Mouse (Mus musculus) monocyte, adult 5-6 weeks (primary cell): ENCODE data around the gene Lgals3bp. TPM values are rescaled to one million over a fixed set of nuclear protein-coding genes. Genes with fewer than 3 reads are reported as not detected.

Experiments
- ATAC-seq: fragments of 153-309, 156-312 bp; replicated peaks from 2 replicates; pipeline ENCODE4 v1.8.0; 2017; ENCODE audit warnings: mild to moderate bottlenecking; ENCODE audit not compliant: low TSS enrichment, insufficient number of reproducible peaks, severe bottlenecking, poor library complexity, low FRiP score
- total RNA-seq: library from RNA; stranded (forward); fragments of 200-1000, 200-491, 200-594 nt; gene quantifications from 3 replicates; pipeline ENCODE4 v1.2.3, GENCODE M21; 2017

Lgals3bp gene
- 16.7 to 76.6 TPM (median 44.4 TPM) in 3 replicates for total RNA-seq

GRCm38 (mm10) chr11:118401760-118402280 lies at the start of gene Lgals3bp:
Gene Lgals3bp (minus strand): TSS chr11:118402092.
- ATAC-seq: peak; percentile 69

- ATAC-seq: no peak
Observed at GRCm38 (mm10) chr11:118451211-118451610, 49.3 kb upstream of the Lgals3bp start.

GRCm38 (mm10) chr11:118448385-118448784 lies 46.5 kb upstream of the Lgals3bp start:
- no peak for ATAC-seq

DNA sequence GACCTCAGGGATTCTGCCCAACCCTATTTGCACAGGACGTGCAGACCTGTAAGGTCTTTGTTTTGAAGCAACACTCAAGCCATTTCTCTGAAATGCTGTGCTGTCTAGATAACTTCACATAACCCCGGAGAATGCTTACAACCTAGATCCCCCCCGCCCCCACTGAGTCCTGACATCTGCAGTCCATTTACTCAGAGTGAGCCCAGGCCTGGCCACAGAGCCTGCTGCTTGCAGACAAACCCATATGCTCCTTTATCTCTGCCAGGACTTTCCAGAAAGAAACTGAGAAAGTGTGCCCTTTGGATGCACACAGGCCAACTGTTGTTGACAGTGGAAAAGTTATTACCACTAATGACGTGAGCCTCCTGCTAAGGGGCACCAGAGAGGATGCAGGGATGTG lies 45.5 kb upstream of the Lgals3bp start:
- ATAC-seq: no peak

- ATAC-seq: peak; percentile 84
Observed at GRCm38 (mm10) chr11:118445843-118446242, 44.0 kb upstream of the Lgals3bp start.

DNA sequence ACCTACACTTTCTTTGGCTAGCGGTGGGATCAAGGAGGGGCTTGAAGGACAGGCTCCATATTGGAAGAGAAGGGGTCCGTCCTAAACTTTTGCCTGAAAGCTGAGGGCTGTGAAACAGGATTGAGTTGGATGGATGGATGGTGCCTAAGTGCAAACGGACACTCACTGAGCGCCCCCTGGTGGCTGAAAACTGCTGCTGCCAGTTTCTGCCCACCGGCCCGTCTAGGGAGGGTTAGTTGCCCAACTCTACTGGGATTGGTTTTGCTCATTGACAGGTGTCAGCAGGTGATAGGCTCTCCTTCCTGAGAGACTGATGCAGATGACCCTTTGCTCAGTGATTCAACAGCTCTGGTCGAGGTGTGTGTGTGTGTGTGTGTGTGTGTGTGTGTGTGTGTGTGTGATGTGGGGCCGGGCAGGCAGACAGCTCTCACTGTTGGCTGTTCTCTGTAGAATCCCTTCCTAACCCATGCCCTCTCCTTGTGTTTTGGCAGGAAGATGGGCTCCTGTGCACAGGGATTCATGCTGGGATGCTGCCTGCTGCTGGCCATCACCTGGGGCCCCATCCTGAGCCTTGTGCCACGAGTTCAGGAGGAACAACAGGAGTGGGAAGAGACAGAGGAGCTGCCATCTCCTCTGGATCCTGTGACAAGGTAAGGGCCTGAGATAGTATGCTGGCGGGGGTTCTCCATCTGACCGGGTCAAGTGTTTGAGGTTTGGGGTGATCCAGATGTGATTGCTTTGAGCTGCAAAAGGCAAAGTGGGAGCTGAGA lies 41.5 kb upstream of the Lgals3bp start:
- peak; percentile 38; the same call in 1 of the 2 replicates for ATAC-seq

GRCm38 (mm10) chr11:118442691-118443090 lies 40.8 kb upstream of the Lgals3bp start:
- no peak for ATAC-seq

- no peak for ATAC-seq
Observed at GRCm38 (mm10) chr11:118438665-118439414, 36.9 kb upstream of the Lgals3bp start.

GRCm38 (mm10) chr11:118436471-118436935 lies 34.6 kb upstream of the Lgals3bp start:
- ATAC-seq: no peak

- ATAC-seq: no peak
Observed at GRCm38 (mm10) chr11:118434093-118434492, 32.2 kb upstream of the Lgals3bp start.

GRCm38 (mm10) chr11:118433398-118433868 lies 31.5 kb upstream of the Lgals3bp start:
- no peak for ATAC-seq

GRCm38 (mm10) chr11:118431100-118431948 lies 29.4 kb upstream of the Lgals3bp start:
- no peak for ATAC-seq

DNA sequence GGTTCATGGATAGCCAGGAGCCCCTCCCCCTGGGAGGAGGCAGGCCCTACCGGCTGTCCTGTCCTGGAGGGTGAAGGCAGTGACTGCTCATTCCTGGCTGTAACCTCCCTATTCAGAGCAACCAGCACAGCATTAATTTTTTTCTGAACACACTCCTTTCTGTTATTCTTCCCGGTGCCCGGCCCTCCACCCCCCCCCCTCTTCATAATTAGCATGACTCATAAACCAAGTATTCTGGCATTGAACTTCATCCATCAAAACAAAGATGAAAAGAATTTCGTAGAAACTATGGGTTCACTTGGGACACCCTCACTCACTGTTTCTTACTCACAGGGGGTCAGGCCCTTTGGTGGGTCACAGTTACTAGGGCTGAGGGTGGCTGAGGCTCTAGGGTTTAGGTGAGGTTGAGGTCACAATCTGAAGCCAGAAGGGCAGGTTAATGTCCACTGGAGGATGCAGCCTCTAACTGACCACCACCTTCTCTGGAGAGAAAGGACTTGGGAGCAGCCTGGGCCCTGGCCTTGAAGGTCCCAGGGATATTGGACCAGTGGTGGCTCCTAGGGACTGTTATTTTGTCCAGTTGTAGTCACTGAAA lies 28.5 kb upstream of the Lgals3bp start:
- no peak for ATAC-seq

- no peak for ATAC-seq
Observed at GRCm38 (mm10) chr11:118428944-118429709, 27.2 kb upstream of the Lgals3bp start.

DNA sequence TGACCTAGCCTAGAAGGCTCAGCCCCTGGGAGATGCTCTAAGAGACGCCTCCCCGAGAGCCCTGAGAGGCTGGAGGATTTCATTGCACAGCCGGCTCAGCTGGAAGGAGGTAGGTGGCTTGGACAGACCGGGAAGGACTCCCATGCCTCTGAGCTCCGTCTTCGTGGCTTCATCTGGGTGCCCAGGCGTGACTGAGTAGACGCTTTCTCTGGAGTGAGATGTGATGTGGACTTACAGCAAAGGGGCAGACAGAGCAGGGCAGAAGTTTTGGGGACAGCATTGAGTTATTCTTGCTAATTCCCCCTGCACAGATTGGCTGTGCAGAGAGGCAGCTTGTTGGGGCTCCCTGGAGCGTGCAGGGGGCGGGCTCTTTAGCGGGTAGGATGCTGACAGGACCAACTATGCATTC lies 26.6 kb upstream of the Lgals3bp start:
- no peak for ATAC-seq

GRCm38 (mm10) chr11:118427986-118428385 lies 26.1 kb upstream of the Lgals3bp start, which contains the start of gene C1qtnf1:
Gene C1qtnf1 (plus strand): TSS chr11:118428203.
- no peak for ATAC-seq

DNA sequence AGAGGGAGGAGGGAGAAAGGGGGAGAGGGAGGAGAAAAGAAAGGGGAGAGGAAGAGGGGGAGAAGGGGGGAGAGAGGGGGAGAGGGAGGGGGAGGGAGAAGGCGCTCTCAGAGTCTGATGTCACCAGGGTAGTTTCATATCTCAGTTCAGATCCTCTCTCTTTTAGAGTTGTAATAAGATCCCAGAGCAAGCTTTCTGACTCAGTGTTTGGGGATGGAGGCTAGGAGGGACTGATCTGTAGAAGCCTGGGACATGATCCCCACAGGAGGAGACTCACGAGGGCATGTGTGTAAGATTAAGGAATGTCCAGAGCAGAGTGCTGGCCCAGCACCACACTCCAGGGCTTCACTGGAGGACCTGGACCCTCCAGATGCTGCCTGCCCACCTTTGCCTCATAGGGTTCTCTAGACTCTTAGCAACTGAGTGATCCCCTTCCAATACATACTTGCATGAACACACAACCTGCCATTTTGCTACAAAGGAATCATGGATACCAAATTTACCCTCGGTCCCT lies 25.4 kb upstream of the Lgals3bp start:
- no peak for ATAC-seq
